Mouse (Mus musculus): Measurements from ENCODE around the gene Atp5g2. TPM values are rescaled to one million over a fixed set of nuclear protein-coding genes. Genes with fewer than 3 reads are reported as not detected.
"Not testable (repeated sequence)": the region's sequence is repeated elsewhere in the genome, so short reads cannot be mapped to it uniquely, and the experiment has no call there.

Atp5g2 gene
- total RNA-seq, 2 experiments from 2014 or later = 31.1 to 47.4 TPM

GRCm38 (mm10) chr15:102670281-102670680, 1.9 kb downstream of the Atp5g2 start:
- intact Hi-C loops (cut with DNase I) = loop anchor here (2.0 kb wide), 1 partner anchor 45 kb away; the partner anchor contains the start of genes Atf7 and Gm28047
- DNase-seq = peak; percentile 48 to 50

GRCm38 (mm10) chr15:102669571-102669970, 2.6 kb downstream of the Atp5g2 start:
- no peak for DNase-seq
- intact Hi-C loops (cut with DNase I) = loop anchor here (5.0 kb wide), 3 partner anchors 77 to 197 kb away; partner anchors contain the start of gene Pcbp2

GRCm38 (mm10) chr15:102665494-102665893, 6.7 kb downstream of the Atp5g2 start:
- intact Hi-C loops (cut with DNase I) = loop anchor here (2.0 to 5.0 kb wide), 4 partner anchors 51 to 193 kb away; partner anchors contain the start of gene Pcbp2
- peak; percentile 66 to 80 for DNase-seq

- intact Hi-C loops (cut with DNase I) = loop anchor here (2.0 kb wide), 1 partner anchor 49 kb away; no protein-coding TSS in a partner anchor
- DNase-seq = no peak
Measured at GRCm38 (mm10) chr15:102663825-102664224, 8.3 kb downstream of the Atp5g2 start.

GRCm38 (mm10) chr15:102662601-102663000, 9.6 kb downstream of the Atp5g2 start:
- intact Hi-C loops (cut with DNase I); DNase-seq: not testable (repeated sequence)

GRCm38 (mm10) chr15:102657926-102658381, 14.2 kb downstream of the Atp5g2 start:
- peak; percentile 48 to 52 for DNase-seq
- intact Hi-C loops (cut with DNase I) = loop anchor here (2.0 kb wide), 1 partner anchor 31 kb away; no protein-coding TSS in a partner anchor

- DNase-seq = peak; percentile 69 to 70
- intact Hi-C loops (cut with DNase I) = loop anchor here (2.0 kb wide), 1 partner anchor 30 kb away; no protein-coding TSS in a partner anchor
Measured at GRCm38 (mm10) chr15:102656658-102657057, 15.5 kb downstream of the Atp5g2 start.

GRCm38 (mm10) chr15:102651928-102652660, 20.1 kb downstream of the Atp5g2 start:
- intact Hi-C loops (cut with DNase I) = not testable (repeated sequence)

GRCm38 (mm10) chr15:102651107-102651506, 21.0 kb downstream of the Atp5g2 start:
- DNase-seq = no peak
- intact Hi-C loops (cut with DNase I) = no loop called here

More at GRCm38 (mm10) chr15:102651928-102652660, 20.1 kb downstream of the Atp5g2 start:
- not testable (repeated sequence) for DNase-seq

- intact Hi-C loops (cut with DNase I) = no loop called here
- DNase-seq = no peak
Measured at GRCm38 (mm10) chr15:102635817-102636216, 36.3 kb downstream of the Atp5g2 start.

GRCm38 (mm10) chr15:102634684-102635083, 37.5 kb downstream of the Atp5g2 start:
- intact Hi-C loops (cut with DNase I) = no loop called here
- no peak for DNase-seq

GRCm38 (mm10) chr15:102625687-102626055, 46.5 kb downstream of the Atp5g2 start:
- DNase-seq = no peak
- intact Hi-C loops (cut with DNase I) = loop anchor here (2.0 kb wide), 2 partner anchors 31 to 45 kb away; no protein-coding TSS in a partner anchor

GRCm38 (mm10) chr15:102624970-102625686, 47.0 kb downstream of the Atp5g2 start, which contains the start of the genes Gm28047 and Atf7:
TSS of gene Gm28047 (minus strand) at chr15:102625067.
TSS of gene Atf7 (minus strand) at chr15:102625464.
- peak; percentile 100 for DNase-seq
- intact Hi-C loops (cut with DNase I) = loop anchor here (2.0 to 5.0 kb wide), 2 partner anchors 46 to 58 kb away; no protein-coding TSS in a partner anchor

GRCm38 (mm10) chr15:102624291-102624969, 47.7 kb downstream of the Atp5g2 start:
- intact Hi-C loops (cut with DNase I) = loop anchor here (2.0 to 5.0 kb wide), 2 partner anchors 46 to 57 kb away; no protein-coding TSS in a partner anchor
- DNase-seq = peak; percentile 40 to 55

GRCm38 (mm10) chr15:102623121-102623520, 49.0 kb downstream of the Atp5g2 start:
- intact Hi-C loops (cut with DNase I) = loop anchor here (5.0 kb wide), 1 partner anchor 56 kb away; no protein-coding TSS in a partner anchor
- DNase-seq = no peak

- intact Hi-C loops (cut with DNase I) = loop anchor here (5.0 kb wide), 1 partner anchor 55 kb away; no protein-coding TSS in a partner anchor
- DNase-seq = no peak
Measured at GRCm38 (mm10) chr15:102622536-102622935, 49.6 kb downstream of the Atp5g2 start.

- intact Hi-C loops (cut with DNase I) = loop anchor here (5.0 kb wide), 1 partner anchor 53 kb away; no protein-coding TSS in a partner anchor
Measured at GRCm38 (mm10) chr15:102620765-102621164, 51.4 kb downstream of the Atp5g2 start.

GRCm38 (mm10) chr15:102619486-102619885, 52.7 kb downstream of the Atp5g2 start:
- intact Hi-C loops (cut with DNase I) = no loop called here

More at GRCm38 (mm10) chr15:102620765-102621164, 51.4 kb downstream of the Atp5g2 start:
- no peak for DNase-seq

GRCm38 (mm10) chr15:102617654-102618053, 54.5 kb downstream of the Atp5g2 start:
- intact Hi-C loops (cut with DNase I) = no loop called here
- no peak for DNase-seq

More at GRCm38 (mm10) chr15:102619486-102619885, 52.7 kb downstream of the Atp5g2 start:
- DNase-seq = no peak

- intact Hi-C loops (cut with DNase I) = no loop called here
- DNase-seq = no peak
Measured at GRCm38 (mm10) chr15:102616174-102616573, 56.0 kb downstream of the Atp5g2 start.
